Mouse (Mus musculus) thymus, postnatal 4 days (tissue): Measurements from ENCODE around the gene Dgkd.

Experiments
- DNase-seq: peaks from one replicate; pipeline ENCODE4 v3.0.0; 2021

Gene Dgkd

DNA sequence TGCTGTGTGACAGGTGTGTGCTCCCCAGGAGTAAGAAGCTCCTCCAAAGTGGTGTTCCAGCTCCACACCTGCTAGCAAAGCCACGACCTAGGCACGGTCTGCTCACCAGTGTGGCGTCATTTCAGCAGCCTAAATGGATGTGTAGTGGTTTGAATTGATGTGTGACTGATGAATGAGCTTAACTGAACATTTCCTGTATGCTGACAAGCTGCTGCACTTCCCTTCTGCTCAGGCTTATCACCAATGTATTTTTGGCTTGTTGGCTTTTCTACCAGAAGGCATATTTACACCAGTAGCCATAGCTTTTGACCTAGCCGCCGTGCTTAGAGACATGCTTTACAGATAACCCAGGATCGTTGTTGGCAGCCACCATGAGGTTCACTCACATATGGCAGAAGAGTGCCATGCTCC, 94.6 kb downstream of the Dgkd start:
- no peak for DNase-seq

DNA sequence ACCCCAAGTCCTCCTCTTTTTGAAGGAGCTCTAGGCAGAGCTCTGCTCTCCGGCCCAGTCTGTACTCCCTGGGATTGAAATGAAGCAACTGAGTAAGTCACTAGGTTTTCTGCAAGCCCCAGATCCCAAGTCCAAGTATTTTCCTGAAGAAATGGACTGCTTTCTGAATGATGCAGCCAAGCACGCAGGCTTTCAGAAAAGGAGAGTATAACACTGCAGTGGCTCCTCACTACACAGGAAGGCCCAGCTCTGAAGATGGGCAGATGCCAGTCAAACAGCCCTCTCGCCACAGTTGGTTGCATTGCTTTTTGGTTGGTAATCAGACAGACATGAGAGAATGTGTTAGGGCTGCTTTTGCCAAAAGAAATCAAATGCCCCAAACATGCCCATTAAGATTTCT, 98.6 kb downstream of the Dgkd start:
- DNase-seq, result no peak

GRCm38 (mm10) chr1:87953073-87953472, 100.0 kb downstream of the Dgkd start:
- no peak for DNase-seq

DNA sequence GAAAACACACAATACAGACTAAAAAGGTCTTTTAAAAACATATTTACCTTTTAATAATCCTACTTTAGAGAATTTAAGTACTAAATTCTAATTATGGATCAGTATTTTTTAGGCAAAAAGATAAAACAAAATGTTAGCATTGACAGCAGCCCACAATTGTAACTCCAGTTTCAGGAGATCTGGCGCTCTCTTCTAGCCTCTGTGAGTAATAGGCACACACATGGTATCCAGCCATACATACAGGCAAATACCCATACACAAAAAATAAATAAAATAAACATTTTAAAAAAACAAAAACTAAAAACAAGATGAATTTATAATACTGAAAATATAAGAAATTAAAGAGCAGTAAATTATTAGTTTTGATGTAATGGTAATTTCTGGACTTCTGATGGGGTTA, 105.8 kb downstream of the Dgkd start:
- DNase-seq, result no peak

DNA sequence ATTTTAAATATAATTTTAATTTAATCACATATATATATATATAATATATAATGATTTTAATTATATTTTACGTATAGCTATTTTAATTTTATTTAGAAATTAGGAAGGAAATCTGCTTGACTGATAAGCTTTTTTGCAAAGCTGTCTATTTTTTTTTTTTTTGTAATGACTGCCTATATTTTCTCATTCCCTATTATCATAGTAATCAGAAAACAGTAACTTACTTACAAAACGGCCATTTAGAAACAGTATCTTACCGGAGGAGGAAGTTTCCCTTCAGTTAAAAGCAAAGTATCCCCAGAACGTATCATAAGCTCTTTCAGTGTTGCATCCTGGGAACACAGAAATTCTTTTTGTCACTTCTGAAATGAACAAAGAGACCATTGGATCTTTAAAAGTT, 106.4 kb downstream of the Dgkd start:
- no peak for DNase-seq

- DNase-seq, result no peak
Measured at GRCm38 (mm10) chr1:87959998-87960431, 106.9 kb downstream of the Dgkd start.

DNA sequence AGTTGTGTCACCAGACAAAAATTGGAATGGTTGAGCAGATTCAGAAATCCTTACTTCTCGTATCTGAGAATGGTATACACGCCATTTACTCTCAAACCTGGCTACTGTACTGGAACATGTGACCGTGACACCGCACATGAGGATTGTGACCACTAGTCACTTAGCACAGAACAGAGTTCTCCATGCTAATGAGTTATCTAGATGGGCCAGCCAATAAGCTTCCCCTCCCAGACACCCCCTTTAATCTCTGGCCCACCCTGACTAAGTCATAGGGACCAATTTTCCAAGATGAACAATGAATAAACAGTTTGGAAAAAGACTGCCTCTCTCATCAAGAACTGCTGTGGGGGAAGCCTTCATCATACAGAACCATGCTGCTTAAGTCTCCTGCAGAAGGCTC, 107.7 kb downstream of the Dgkd start:
- DNase-seq, result no peak

GRCm38 (mm10) chr1:87961459-87962167, 108.5 kb downstream of the Dgkd start:
- DNase-seq, result no peak

DNA sequence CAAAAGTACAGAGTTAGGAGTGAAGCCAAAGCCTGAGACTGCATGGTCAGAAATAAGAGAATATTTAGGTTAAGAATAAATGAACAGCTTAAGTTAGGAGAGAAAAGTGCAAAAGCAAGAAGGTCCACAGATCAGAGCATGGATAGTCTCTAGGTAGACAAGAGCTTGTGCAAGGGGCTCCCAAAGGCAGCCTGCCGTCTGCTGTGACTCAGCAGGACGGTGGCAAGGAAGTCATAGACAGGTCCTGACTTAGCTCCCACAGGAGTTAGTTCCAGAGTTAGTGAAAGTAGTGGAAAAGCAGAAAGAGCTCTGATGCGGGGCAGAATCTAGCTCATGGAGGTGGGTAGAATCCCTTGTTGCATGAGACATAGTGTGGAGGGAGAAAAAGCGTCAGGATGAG, 117.3 kb downstream of the Dgkd start:
- DNase-seq, result no peak

DNA sequence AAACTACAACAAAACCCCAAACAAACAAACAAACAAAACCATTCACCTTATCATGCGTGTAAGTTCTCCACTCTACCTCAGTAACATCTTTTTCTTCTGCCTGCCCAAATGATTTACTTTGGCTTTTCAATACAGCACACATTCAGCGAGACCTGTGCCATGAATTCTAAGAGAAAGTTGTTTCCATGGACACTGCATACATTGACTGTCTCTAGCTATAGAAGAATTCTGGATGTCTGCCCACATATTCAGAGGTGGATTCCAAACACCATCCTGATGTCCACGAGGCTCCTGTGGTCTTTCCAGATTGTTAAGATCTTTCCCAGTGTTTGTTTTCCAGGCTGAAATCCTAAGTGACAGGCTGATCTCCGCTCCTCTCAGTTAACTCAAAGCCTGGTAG, 129.2 kb downstream of the Dgkd start:
- no peak for DNase-seq

DNA sequence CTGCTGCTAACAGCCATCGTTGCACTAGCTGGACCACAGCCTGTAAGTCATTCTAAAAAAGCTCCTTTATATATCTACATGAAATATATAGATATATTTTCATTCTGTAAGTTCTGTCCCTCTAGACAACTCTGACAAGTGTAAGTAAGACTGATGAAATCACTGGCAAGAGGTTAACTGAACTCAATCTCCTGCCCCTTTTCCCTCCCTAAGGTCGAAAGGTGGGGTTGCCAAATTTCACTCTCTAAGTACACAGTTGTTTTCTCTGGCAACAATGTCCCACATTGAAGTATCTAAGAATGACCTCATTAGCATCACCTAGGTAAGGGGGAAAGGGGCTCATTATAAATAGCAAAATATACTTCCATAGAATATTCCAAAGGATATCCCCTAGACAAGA, 139.6 kb downstream of the Dgkd start:
- DNase-seq, result no peak
